Mouse (Mus musculus) kidney, adult 2 months (tissue): ENCODE results near the gene Recql. TPM values are rescaled to one million over a fixed set of nuclear protein-coding genes. Genes with fewer than 3 reads are reported as not detected.

Experiments used
- DNase-seq: peaks from one replicate; pipeline ENCODE4 v3.0.0; 2021
- H3K27ac ChIP-seq: fragments of 200-500 bp; 2 replicates; pipeline ENCODE4 v1.5.1; 2012; ENCODE audit warnings: low read depth, low read length, control low read depth, inconsistent platforms; ENCODE audit not compliant: insufficient read depth
- H3K27me3 ChIP-seq: fragments of 200-500 bp; replicated peaks from 2 replicates; pipeline ENCODE4 v1.6.1; 2012; ENCODE audit warnings: mild to moderate bottlenecking, moderate library complexity, low read length, inconsistent platforms; ENCODE audit not compliant: control insufficient read depth, insufficient read depth
- H3K36me3 ChIP-seq: fragments of 200-500 bp; 2 replicates; pipeline ENCODE4 v1.6.1; 2012; ENCODE audit warnings: mild to moderate bottlenecking, moderate library complexity, low read length, inconsistent platforms; ENCODE audit not compliant: control insufficient read depth, insufficient read depth
- H3K4me1 ChIP-seq: fragments of 200-500 bp; 2 replicates; pipeline ENCODE4 v1.6.1; 2011; ENCODE audit warnings: low read length; ENCODE audit not compliant: control insufficient read depth, insufficient read depth
- H3K4me3 ChIP-seq: fragments of 200-500 bp; 2 replicates; pipeline ENCODE4 v1.5.1; 2011; ENCODE audit warnings: mild to moderate bottlenecking, low read depth, low read length, control low read depth; ENCODE audit not compliant: insufficient read depth
- CTCF ChIP-seq: fragments of 200-500 bp; conservative IDR thresholded peaks from 2 replicates; pipeline ENCODE4 v1.5.1; 2011; ENCODE audit warnings: low read depth, mild to moderate bottlenecking, control low read depth, low read length, moderate library complexity, mixed read lengths; ENCODE audit not compliant: insufficient read depth, insufficient read length
- POLR2A ChIP-seq: fragments of 200-500 bp; IDR thresholded peaks from one replicate; pipeline ENCODE4 v1.6.1; 2011; ENCODE audit warnings: low read depth, low read length, control low read depth
- WGBS: fragments of 180-500 bp; shearing (Covaris S2); methylation state at CpG from one replicate; pipeline ENCODE4 v1.1.7; 2018; 5-methylcytosine and 5-hydroxymethylcytosine counted together
- polyA plus RNA-seq: library from polyadenylated mRNA; depleted of rRNA; stranded (reverse); fragments of >200 nt; gene quantifications from 2 replicates; pipeline ENCODE4 v1.2.3, GENCODE M21; 2012; rRNA removed

Recql gene
- 2.6 and 4.4 TPM in 2 replicates for polyA plus RNA-seq

GRCm38 (mm10) chr6:142387011-142387754 is at the start of gene Recql, which contains the start of gene Golt1b:
Gene Recql, minus strand, starts transcription at chr6:142387087.
Gene Golt1b, plus strand, starts transcription at chr6:142387221.
- H3K27ac ChIP-seq, result no peak within 1 kb of the TSS
- no peaks in the 10 kb centered on the region for H3K27me3 ChIP-seq
- peak within 1 kb of the TSS; percentile 98 for H3K4me3 ChIP-seq
- TF ChIP-seq POLR2A, result no peak
- TF ChIP-seq CTCF, result no peak
- no peaks in the 10 kb centered on the region for H3K36me3 ChIP-seq
- under 1% methylated on average over 86 of the region's 87 CpGs for WGBS
- 0 out of 2 replicates have a peak, but pooled peaks cover 4% of the 10 kb centered on the region for H3K4me1 ChIP-seq
- peak; percentile 99 for DNase-seq

DNA sequence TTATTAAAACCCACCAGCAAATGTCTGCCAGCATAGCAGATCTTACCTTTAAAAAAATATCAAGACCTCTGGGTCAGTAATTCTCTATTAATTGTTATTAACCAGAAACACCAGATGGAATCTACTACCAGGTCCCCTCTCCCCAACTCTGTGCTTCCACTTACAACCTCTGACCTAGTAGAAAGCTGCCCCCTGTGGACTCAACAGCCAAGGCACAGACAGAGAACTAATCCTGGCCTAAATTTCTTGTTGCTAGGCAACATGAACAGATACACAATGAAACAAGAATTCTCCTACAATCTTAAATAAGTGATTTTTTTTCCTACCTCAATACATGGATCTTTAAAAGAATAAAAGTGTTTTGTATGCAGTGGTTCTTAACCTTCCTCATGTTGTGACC is 42.2 kb upstream of the Recql start:
- Histone ChIP-seq H3K27ac (no peak overlapping the region), H3K36me3 (no peaks in the 10 kb centered on the region), H3K27me3 (no peaks in the 10 kb centered on the region), H3K4me1 (no peaks in the 10 kb centered on the region), H3K4me3 (no peak overlapping the region)
- no peak for DNase-seq
- TF ChIP-seq POLR2A (no peak), CTCF (no peak)

DNA sequence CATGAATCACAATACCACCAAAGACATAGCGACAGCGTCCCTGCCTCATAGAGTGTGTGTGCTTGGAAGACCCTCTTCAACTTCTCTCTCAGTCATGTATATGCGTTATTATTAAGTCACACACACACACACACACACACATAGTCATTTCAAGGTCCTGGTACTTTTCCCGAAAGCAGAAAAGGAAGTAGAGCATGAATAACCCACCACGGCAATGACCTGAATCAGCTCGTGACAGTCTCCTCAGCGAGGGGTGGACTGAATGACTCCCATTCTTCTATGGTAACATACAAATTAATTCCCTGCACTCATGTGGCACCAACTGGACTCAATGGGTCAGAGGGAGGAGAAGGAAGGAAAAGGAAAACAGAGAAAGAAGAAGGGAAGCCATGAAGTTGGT is 38.1 kb upstream of the Recql start:
- DNase-seq, result no peak
- H3K4me1 ChIP-seq, result no peaks in the 10 kb centered on the region
- H3K27me3 ChIP-seq, result no peaks in the 10 kb centered on the region
- no peak overlapping the region for H3K4me3 ChIP-seq
- TF ChIP-seq CTCF (no peak), POLR2A (no peak)
- no peaks in the 10 kb centered on the region for H3K36me3 ChIP-seq
- WGBS, result 47% methylated on average over 7 of the region's 7 CpGs
- H3K27ac ChIP-seq, result no peak overlapping the region

DNA sequence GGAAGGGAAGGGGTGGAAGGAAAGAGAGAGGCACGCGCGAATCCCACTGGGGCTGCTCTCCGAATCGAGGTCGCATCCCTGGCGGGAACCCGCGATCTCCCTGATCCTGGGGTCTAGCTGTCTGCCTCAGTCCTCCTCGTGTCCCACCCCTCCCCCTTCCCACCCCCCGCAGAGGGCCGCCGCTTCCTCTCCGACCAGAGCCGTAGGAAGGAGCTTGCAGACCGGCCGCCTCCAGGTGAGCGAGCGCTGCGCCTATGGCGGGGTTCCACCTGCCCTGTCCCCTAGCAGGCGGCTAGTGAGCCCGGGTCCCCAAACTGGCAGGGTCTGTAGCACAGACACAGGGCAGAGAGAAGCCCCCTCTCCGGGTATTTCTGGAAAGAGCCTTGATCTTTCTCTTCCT is 27.7 kb upstream of the Recql start:
- DNase-seq, result no peak
- no peaks in the 10 kb centered on the region for H3K36me3 ChIP-seq
- no peaks in the 10 kb centered on the region for H3K4me1 ChIP-seq
- H3K4me3 ChIP-seq, result no peak overlapping the region
- no peaks in the 10 kb centered on the region; the same call in 1 of the 2 replicates for H3K27me3 ChIP-seq
- 3% methylated on average over 24 of the region's 24 CpGs for WGBS
- TF ChIP-seq POLR2A (no peak), CTCF (no peak)
- H3K27ac ChIP-seq, result no peak overlapping the region

DNA sequence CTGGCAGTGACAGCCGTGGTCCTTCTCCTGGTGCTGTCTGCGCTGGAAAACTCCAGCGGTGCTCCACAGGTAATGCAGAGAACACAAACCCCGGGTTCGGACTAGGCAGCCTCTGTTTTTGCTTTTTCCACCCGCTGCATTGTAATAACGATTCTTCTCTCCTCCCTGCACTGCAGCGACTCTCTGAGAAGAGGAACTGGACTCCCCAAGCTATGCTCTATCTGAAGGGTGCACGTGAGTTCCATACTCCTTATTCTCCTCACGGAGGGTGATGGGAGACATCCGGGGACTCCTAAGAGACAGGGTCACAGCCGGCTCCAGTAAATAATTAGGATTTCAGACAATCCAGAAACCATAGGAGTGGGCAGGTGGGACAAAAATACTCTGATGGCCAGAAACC is 27.0 kb upstream of the Recql start:
- H3K4me1 ChIP-seq, result no peaks in the 10 kb centered on the region
- 20% methylated on average over 12 of the region's 12 CpGs for WGBS
- no peaks in the 10 kb centered on the region; the same call in 1 of the 2 replicates for H3K27me3 ChIP-seq
- DNase-seq, result no peak
- no peak overlapping the region for H3K4me3 ChIP-seq
- no peaks in the 10 kb centered on the region for H3K36me3 ChIP-seq
- H3K27ac ChIP-seq, result no peak overlapping the region
- TF ChIP-seq POLR2A (no peak), CTCF (no peak)

DNA sequence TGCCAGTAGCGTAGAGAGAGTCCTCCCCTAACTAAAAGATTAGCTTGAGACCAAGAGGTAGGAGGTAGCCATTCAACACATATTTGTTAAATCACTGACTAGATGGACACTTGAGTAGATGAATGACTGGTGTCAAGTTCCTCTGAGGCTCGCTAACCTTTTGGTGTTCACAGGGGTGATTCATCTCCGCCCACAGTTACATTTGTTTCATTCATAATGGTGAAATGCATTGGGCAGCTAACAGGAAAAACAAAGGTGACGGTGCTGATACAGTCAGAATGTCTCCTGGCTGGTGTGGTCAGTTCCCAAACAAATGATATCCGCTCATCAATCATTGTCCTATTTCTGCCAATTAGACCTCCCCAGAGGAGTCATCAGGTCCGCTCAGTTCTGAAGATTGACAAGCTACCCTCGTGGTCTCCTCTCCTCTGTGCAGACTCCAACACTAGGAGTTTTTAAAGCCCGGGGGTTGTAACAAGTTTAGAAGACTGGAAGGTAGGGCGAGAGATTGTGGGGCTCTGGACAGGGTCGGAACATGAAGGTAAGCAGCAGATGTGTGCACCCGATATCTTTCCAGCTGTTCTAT is 26.1 kb upstream of the Recql start, which contains the start of gene Spx:
TSS of gene Spx (plus strand) at position 536 of the 586 bp plus-strand sequence.
- TF ChIP-seq CTCF, result no peak
- TF ChIP-seq POLR2A, result no peak
- Histone ChIP-seq H3K27me3 (no peaks in the 10 kb centered on the region; the same call in 1 of the 2 replicates), H3K36me3 (no peaks in the 10 kb centered on the region), H3K27ac (no peak within 1 kb of the TSS), H3K4me3 (no peak within 1 kb of the TSS), H3K4me1 (no peaks in the 10 kb centered on the region)
- no peak for DNase-seq
- WGBS, result 66% methylated on average over 11 of the region's 11 CpGs

- Histone ChIP-seq H3K4me1 (no peaks in the 10 kb centered on the region), H3K27me3 (no peaks in the 10 kb centered on the region; the same call in 1 of the 2 replicates), H3K27ac (no peak overlapping the region), H3K4me3 (no peak overlapping the region), H3K36me3 (no peaks in the 10 kb centered on the region)
- WGBS, result 57% methylated on average over 1 of the region's 1 CpGs
- TF ChIP-seq CTCF, result no peak
- no peak for TF ChIP-seq POLR2A
- DNase-seq, result no peak
These were observed 24.3 kb upstream of the Recql start for GRCm38 (mm10) chr6:142411140-142411539.
